Mouse (Mus musculus) spleen, adult 2 months (tissue): ENCODE measurements around the gene Gorasp2.

Experiments used
- CTCF ChIP-seq: fragments of 200-500 bp; IDR thresholded peaks from 2 replicates; pipeline ENCODE4 v1.5.1; 2011; ENCODE audit warnings: mild to moderate bottlenecking, inconsistent platforms; ENCODE audit not compliant: insufficient read depth, insufficient read length, insufficient replicate concordance; ENCODE audit errors: extremely low read depth
- POLR2A ChIP-seq: fragments of 200-500 bp; IDR thresholded peaks from 2 replicates; pipeline ENCODE4 v1.6.1; 2011; ENCODE audit warnings: low read depth, low read length, inconsistent platforms

- no peak for TF ChIP-seq CTCF
- TF ChIP-seq POLR2A = no peak
These were observed 529 bp downstream of the Gorasp2 start, which contains the start of gene Gm26558 for GRCm38 (mm10) chr2:70661715-70662495.
